Mouse (Mus musculus) MEL-GATA-1-ER (cell line): ENCODE data around the gene Mei1.

Source experiments
- DNase-seq: peaks from one replicate; pipeline ENCODE4 v3.0.0-alpha.2; 2012; ENCODE audit warnings: low read depth; ENCODE audit errors: extremely low read depth

Gene Mei1

DNA sequence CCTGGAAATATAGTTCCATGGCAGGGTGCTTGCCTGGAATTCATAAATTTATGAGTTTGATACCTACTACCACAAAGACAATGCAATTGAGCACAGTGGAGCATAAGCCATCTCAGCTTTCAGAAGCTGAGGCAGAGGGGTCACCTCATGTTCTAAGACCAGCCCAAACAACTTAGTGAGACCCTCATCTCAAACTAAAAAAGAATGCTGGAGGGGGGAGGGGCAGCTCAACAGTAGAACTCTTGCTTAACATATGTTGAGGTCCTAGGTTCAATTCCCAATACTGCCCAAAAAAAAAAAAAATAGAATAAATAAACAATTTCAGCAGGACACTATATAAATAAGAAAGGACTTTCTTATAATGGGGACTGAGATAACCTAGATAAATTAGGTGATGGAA is 80.2 kb downstream of the Mei1 start:
- DNase-seq = no peak

DNA sequence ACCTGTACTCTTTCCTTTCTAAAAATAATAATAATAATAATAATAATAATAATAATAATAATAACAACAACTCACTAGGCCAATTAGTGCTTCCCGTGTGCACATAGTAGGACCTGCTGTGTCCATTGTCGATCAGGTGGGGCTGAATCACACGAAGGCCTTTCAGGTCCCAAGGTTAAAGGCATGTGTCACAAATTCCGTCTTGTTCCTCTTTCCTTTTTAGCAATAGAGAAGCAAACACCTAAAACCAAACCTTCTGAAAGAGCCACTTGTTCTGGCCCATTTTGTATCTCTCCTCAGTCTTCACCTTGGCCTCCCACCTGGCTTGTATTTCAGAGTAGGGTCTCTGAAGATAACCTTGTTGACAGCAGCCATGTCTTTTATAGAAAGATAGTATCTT is 81.4 kb downstream of the Mei1 start:
- no peak for DNase-seq

DNA sequence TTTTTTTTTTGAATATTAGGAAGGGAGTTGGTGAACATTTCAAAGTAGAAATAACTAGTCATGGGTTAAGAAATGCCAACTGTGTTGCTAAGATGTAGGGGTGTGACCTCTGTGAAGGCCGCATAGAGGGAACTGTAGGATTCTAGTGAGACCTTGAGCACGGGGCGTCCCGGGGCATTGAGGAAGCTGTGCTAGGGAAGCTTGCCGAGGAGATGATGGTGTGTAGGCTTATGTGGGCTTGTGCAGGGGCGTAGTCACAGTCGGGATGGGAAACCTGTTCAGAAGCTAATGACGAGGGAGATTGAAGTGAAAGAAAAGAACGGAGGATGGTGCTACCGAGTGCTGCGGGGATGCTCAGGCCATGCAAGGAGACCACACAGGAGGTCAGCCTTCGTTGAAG is 82.2 kb downstream of the Mei1 start:
- no peak for DNase-seq

DNA sequence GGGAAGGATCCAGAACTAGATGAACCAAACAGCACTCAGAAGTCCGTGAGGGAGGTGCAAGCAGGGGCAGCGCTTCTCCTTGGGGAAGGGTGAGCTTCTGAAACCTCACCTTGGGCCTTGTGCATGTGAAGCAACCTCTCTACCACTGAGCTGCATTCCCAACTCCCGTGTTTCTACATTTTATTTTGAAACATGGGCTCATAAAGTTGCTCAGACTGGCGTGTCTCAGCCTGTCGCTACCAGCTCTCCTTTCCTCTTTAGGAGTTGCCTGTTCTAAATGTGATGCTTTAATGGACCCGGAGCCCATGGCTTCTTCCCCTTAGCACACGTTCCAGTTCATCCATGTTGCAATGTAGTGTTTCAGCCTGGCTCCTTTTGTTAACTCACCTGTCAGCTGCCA is 82.6 kb downstream of the Mei1 start:
- no peak for DNase-seq

DNA sequence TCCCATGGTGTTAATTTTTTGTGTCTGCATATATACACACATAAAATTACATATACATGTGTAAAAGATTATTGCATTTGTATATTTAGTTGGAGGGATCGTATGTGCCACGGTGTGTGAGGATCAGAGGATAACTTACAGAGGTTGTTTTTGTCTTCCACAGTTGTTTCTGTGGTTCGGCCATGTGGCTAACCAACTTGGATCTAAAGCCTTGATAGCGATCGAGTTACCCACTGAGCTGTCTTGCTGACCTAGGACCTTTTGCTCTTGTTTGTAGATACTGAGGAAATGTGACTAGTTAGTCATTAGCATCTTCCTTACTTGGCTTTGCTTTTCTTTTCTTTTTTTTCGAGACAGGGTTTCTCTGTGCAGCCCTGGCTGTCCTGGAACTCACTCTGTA is 86.5 kb downstream of the Mei1 start:
- DNase-seq = no peak

DNA sequence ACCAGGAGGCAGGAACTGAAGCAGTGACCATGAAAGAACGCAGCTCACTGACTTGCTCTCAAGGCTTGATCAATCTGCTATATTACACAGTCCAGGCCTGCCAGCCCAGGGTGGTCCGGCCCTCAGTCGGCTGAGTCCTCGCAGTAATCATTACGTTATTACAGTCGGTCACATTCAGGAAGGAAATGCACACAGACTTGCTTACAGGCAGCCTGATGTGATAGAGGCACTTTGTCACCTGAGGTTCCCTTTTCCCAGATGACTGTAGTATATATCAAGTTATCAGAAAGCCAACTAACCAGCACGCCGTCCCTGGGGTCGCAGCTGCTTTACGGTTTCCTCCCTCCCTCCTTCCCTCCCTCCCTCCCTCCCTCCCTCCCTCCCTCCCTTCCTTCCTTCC is 87.1 kb downstream of the Mei1 start:
- peak; percentile 73 for DNase-seq

DNA sequence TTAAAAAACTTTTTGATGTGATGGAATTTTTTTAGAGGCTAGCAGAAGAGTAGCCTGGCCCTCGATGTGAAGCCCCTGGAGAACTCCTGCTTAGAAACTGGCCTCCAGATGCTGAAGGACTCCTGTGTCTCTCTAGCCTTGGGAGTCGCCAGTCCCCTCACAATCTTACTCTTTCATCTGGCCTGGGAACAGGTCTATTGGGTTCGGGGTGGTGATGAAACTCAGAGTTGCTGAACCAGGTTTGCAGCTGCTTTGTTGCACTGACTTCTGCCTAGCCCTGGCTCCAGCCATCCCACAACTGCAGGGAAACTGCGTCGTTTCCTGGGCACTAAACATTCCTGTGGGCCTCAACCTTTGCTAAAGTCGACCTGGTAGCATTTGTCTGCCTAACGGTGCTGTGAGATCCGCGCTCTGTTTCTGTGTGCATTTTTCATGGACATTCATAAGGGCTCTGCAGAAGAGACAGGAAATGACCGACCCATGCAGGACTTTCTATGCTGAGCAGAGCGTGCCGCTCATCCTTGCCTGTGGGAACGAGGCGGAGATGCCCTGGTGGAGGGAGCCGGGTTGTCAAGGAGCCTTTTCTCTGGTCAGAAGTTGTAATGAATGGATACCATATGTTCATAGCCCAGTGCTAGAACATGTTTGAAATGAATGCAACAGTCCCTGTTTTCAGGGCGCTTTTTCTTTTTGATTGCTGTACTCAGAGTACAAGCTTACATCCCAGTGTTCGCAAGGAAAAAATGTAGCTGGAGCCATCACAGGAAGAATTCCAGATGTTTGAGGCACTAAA is 88.6 kb downstream of the Mei1 start:
- no peak for DNase-seq

DNA sequence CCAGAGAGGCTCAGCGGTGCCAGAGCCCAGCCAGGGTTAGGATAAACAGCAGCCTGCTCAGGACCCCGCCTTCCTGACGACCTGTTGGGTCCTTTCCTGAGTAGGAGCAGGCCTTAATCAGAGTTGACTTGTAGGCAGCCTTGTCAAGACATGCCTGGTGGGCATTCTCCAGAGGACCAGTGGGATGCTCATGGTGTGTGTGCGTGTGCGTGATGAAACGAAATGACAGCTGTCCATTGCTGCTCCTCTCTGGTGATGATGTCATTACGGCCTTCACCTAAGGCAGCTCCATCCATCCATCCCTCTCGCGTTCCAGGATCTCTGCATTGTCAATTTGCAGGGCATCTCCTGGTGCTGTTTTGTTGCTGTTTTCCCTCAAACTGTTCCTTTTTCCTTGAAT is 89.7 kb downstream of the Mei1 start:
- DNase-seq = no peak

DNA sequence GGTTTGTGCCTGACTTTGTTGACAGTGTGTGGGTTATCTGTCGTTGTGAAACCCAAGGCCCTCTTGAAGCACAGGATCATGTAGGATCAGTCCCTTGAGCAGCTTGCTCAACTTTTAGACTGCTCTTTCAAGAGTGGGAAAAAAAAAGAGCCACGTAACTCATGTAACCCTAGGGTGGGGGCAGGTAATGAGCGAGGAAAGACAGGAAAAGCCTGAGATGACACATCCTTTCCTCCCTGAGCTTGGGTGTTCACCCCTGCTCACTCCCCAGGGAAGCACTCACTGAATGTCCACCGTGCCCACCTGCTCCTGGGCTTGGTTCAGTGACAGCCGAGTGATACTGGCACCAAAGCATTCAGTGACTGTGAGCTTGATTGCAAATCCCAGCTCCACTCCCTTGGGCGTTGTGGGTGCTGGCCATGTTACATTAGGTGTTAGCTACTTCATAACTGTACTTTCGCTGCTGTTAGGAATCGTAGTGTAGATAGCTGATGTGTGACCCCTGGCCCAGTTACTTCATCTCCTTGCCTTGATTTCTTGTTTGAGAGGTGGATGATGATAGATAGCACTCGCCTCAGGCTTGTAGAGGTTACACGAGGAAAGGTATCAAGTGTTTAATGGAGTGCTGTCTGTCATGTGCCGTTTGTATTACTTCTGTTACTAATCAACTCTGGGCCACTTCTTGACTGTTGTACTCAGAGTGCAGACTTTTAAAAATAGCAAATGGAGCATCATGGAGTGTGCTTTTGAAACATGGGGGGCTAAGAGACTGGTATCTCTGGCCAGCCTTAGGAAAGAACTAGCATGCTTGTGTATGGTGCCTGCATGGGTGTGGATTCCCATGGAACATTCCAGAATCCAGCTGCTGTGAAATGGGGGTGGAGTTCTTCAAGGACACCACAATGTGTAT is 91.2 kb downstream of the Mei1 start:
- no peak for DNase-seq

DNA sequence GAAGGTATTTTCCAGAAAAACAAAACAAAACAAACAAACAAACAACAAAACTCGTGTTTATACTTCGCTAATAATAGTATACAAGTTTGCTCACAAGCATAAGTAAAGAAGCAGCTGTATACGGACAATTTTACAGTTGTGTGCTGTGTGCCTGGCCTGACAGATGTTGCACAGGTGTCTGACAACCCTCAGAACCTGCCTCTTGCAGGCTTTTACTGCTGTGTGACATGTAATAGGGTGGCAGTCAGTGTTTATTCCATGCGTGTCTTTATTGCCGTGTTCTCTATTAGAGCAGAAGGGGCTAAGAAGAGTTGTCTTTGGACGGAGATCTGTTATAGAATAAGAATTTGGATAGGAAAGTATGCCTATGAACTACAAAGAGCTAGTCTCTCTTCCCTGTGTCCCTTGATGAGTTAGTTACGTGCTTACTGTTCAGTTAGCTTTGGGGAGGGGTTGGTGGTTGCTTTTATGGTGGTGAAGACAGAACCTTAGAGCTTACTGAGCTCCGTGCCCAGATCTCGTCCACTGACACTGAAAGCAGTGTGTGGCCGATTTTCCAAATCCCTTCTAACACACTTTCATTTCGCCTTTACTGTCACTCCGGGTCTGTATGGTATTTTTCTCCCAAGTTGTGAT is 92.3 kb downstream of the Mei1 start:
- no peak for DNase-seq

DNA sequence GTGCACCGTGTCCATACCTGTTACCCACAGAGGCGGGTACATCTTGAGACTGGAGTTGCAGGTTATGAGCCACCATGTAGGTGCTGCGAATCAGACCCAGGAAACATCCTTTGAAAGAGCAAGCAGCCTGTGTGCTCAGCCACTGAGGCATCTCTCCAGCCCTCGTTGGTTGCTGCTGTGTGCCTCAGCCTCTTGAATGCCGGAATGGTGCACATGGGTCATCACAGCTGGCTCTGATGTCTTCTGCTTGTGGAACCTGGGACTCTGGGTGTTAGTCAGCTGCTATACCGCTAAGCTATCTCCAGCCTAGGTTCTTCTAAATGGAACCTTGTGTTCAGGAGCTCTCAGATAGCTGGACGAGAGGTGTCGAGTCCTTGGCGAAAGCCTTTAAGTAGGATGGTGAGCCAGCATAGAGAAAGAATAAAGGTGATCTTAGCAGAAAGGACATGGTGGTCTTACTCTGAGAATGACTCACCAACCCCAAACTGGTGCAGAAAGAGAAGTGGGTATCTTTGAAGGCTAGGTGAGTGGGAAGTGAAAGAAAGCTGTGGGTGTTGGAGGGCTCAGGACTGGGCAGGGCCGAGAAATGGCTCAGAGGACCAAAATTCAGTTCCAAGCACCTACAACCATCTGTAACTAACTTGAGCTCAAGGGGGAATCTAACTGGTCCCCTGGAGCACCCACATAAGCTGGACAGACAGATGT is 93.7 kb downstream of the Mei1 start:
- no peak for DNase-seq

DNA sequence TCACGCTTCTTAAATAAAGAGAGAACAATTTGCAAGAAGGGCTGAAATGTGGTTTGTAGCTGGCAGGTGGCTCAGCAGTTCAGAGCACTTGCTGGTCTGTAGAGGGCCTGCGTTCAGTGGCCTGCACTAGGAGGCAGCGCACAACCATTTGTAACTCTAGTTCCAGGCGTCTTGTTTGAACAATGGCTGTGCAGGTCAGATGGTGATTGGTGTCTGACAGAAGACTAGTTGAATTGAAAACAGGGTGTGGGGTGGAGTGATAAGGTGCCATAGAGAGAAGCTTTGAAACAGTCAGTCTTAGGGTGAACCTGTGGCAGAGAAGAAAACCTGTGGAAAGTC is 94.2 kb downstream of the Mei1 start:
- no peak for DNase-seq

DNA sequence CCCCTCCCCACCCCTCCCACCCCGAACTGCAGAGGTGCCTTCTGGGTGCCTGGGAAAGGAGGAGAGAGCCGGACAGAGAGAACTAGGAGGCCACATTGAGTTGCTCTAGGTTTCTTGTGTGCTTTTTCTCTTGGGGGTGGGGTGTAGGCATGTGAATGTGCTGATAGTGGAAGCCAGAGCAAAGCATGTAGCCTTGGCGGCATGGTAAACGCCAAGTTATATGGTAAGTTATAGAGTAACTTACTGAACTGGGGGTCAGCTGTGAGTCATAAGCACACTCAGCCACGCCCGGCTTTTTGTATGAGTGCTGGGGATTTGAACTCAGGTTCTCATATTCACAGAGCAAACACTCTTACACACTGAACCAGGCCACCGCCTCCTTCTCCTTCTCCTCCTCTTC is 94.7 kb downstream of the Mei1 start:
- no peak for DNase-seq

DNA sequence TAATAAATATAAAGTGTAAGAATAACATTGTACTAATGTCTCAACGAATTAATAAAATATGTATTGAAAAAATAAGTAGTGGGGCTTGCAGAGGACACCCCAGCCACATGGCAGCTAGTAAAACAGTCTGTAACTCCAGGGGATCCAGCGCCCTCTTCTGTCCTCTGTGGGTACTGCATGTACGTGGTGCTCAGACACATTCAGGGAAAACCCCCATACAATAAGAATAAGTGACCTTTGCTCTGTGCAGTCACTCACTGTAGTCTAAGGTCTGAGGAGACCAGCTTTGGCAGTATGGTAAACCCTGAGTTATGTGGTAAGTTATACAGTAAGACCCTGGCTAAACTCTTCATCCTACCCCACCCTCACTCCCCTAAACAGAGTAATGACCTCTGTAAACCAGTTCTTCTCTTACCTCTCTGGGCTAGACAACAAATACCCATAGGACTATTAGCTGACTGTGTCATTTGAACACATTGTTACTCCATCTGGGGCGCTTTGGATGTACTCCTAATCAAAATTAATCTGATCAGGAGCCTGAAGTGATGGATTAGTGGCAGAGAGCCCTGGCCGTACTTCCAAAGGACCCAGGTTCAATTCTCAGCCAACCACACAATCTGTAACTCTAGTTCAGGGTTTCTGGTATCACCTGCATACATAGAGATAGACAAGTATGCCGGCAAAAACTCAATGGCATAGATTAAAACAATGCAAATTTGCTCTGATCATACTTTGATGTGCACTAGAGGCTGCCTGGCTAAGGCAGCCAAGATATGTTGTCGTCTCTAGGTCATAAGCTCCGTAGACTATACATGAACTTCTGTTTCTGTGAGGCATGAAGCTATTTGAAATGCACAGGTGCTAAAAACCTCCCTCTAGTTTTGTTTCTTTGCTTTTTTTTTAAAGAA is 95.8 kb downstream of the Mei1 start:
- DNase-seq = no peak

DNA sequence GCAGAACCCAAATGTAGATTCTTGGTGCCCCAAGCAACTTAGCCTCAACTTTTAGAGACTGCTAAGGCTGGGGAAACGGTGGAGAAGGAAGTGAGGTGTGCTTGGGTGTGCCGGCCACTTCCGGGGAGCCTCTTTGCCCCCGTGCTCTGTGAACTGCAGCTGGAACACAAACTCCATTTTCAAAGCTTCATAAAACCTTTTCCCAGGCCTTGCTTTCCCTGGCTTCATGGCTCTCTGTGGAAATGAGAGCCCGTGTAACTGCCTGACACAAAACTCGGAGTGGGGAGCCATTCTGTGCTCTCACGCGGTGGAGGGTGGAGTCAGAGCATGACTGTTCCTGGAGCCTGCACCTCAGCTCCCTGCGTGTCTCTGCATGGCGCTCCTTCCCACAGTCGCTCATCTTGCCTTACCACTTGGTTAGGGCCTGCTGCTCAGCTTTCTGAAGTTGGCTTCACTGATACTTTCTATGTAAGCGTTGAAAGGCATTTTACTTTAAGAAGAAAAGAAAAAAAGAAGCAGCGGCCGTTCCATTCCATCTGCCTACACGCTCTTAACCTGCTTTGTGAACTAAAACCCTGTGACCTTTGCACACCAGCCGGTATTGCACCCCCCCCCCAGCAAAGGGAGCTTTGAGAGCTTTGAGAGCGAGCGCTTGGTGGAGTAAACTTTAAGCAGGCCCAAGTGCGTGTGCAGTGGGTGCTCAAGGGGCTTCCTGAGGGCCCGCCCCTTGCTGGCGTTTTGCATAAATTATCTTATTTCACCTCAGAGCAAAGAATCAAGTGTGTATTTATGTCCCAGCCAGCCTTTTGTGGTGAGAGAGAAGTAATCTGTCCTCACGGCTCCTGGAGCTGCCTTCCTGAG is 96.7 kb downstream of the Mei1 start:
- DNase-seq = no peak

DNA sequence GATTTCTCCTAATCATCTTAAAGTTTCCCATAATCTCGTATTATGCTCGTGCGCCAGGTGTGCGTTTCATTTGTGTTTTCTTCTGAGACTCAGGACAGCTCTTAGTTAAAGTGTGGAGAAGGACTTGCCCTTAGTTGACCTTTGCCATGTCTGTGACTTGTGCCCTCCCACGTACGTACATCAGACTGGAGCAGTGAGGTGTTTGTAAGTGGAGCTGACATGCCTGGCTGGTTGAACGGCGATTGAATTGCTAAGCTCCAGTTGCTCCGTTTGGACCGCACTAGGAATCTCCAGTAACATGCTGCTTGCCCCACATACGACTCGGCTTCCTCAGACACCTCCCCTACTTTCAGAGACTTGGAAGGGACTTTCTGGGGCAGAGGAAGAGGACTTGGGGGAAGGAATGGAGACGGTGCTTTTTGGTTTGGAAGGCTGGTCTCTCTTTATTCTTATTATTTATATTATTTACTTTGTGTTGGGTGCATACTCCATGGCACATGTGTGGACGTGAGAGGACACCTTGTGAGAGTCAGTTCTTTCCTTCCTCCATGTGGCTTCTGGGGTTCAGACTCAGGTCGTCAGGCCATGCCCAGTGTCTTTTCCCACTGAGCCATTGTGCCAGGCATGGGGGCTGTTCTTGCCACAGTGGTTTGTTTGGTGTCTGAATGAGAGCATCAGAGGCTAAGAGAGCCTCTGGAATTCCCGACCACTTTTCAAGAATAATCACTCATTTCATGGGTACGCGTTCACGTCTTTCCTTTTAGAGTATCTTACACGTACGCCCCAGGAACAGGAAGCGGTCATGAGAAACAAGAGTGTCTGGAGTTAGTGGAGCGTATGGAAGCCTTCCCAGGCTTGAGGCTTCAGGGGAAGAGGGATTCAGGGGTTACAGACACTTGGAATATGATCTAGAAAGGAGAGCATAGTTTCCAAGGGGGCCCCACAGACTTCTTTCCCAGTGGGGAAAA is 97.7 kb downstream of the Mei1 start:
- DNase-seq = no peak

DNA sequence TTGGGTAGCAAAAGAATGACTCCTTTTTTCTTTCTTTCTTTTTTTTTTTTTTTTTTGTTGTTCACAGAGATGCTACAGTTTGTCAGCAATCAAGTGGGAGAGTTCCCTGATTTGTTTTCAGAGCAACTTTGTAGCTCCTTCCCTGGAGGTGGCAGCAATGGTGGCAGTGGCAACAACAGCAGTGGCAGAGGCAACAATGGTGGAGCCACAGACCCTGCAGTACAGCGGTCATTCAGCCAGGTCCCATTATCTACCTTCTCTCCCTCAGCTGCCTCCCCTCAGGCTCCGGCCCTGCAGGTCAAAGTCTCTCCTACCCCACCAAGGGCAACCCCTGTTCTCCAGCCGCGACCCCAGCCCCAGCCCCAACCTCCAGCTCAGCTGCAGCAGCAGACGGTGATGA is 99.9 kb downstream of the Mei1 start:
- no peak for DNase-seq
